Mouse (Mus musculus) brain, embryonic 14.5 days (tissue): ENCODE data around the gene Sncg.

ENCODE experiments used
- CTCF ChIP-seq: fragments of 200-500 bp; IDR thresholded peaks from 2 replicates; pipeline ENCODE4 v1.5.1; 2012; ENCODE audit warnings: inconsistent platforms, mild to moderate bottlenecking, moderate library complexity, borderline replicate concordance; ENCODE audit not compliant: insufficient read depth, insufficient read length; ENCODE audit errors: extremely low read depth
- POLR2A ChIP-seq: fragments of 200-500 bp; IDR thresholded peaks from 2 replicates; pipeline ENCODE4 v1.6.1; 2012; ENCODE audit warnings: mild to moderate bottlenecking, inconsistent platforms, borderline replicate concordance; ENCODE audit not compliant: poor library complexity, insufficient read depth, insufficient read length, severe bottlenecking; ENCODE audit errors: extremely low read depth

- TF ChIP-seq CTCF (no peak), POLR2A (no peak)
Observed at GRCm38 (mm10) chr14:34330657-34331158, 43.9 kb downstream of the Sncg start.
